Mouse (Mus musculus) cerebellum, adult 2 months (tissue): ENCODE data around the gene Igfbp2.

ENCODE experiments used
- CTCF ChIP-seq: fragments of 200-500 bp; IDR thresholded peaks from 2 replicates; pipeline ENCODE4 v1.5.1; 2011; ENCODE audit warnings: low read depth, mild to moderate bottlenecking, control low read depth, low read length, moderate library complexity, borderline replicate concordance; ENCODE audit not compliant: insufficient read depth
- POLR2A ChIP-seq: fragments of 200-500 bp; IDR thresholded peaks from 2 replicates; pipeline ENCODE4 v1.6.1; 2011; ENCODE audit warnings: low read length, control low read depth, borderline replicate concordance; ENCODE audit not compliant: insufficient read depth

GRCm38 (mm10) chr1:72815184-72815583 is 9.1 kb upstream of the Igfbp2 start:
- TF ChIP-seq CTCF (no peak), POLR2A (no peak)
